Mouse (Mus musculus): ENCODE data around the gene Jak3.

Gene Jak3

DNA sequence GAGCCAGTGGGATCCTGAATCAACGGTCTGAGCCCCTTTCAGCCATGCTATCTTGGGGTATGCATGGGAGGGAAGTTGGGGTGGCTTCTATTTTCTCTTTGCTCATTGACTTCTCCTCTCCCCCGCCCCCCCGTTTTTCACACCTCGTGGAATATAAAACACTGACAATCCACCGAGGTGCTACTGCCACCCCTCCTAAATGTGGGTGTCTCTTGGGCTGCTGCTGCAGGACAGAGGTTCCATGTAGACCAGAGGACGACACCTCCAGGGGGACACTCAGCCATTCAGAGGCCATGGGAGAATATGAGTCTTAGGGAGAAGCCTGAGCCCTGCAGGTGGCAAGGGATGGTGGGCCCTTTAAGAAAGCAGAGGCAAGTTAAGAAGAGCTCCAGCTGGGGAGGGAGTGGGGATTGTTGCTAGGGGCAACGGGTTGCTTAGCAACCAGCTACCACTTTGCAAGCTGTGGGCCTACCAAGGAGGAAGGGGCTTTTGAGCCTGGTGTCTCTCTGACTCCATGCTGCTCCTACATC, 43.9 kb downstream of the Jak3 start:
- TF ChIP-seq GATA4 (IDR thresholded peaks at IDR 0.05; ENCODE audit: insufficient replicate concordance, low read length), result no peak

DNA sequence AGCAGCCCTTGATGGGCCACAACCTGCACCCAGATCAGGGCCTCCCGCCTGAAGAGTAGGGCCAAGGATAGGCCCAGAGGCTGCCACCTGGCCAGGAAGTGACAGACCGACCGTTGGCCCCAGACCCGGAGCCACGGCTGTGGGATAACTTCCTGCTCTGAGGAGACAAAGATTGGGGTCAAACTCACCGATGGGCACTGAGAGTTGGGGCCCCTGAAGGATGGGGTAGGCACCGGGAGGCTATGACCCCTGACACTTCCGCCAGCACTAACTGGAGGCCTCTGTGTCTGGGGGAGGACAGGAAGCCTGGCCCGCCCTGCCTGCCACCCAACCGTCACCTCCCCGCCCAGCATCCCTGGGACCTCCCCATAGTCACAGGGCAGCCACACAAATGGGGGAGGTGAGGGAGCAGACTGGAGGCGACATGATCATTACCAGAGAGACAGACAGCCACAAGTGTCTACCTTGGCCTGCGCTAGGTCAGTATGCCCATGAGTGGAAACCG, 47.0 kb downstream of the Jak3 start:
- no peak for TF ChIP-seq GATA4 (IDR thresholded peaks at IDR 0.05; ENCODE audit: insufficient replicate concordance, low read length)

DNA sequence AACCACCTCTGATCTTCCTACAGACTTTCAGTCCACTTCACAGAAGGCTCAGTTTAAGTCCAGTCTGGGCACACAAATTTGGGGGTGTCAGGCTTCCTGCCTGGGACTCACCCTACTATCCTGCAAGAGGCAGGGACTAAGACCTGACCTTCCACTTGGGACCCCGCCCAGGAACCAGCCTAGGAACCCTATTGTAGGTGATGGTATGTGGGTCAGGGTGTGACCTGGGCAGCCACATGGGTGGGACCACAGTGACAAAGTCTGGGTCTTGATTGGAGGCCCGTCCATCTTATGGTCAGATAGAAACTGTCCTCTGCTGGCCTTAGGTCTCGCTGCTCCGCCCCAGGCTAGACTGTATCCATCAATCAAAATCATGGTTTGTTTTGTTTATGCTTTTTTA, 48.3 kb downstream of the Jak3 start:
- no peak for TF ChIP-seq GATA4 (IDR thresholded peaks at IDR 0.05; ENCODE audit: insufficient replicate concordance, low read length)

DNA sequence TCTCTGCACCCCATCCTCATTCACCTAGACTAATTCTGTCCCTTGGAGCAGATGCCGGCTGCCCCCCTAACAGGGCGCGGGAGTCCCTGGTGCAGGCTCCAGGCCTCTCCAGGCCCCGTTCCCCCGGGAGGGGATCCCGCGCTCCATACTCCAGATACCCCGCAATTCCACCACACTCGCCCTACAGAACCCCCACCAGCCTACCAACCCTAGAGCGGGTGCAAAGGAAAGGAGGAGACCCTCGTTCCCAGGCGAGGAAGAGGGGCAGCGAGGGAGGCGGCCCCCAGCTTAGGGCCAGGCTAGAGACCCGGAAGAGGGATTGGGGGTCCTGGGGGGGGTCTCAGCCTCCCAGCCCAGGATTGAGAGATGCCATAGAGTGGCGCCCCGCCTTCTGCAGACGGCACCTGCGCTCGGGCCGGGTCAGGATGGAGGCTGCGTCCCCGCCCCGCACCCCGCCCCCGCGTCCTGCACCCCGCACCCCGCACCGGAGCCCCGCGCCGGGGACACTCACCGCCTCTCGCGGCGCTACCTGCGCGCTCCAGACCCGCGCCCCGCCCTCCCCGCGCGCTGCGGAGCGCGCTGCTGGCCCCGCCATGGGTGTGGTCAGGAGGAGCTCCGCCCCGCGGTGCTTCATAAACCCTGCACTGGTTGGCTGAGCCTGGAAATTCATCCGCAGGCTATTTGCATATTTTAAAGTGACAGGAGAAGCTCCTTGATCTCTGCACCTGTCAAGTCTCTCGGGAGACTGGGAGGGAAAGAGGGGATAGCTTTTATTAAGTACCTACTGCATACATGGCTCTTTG, 49.2 kb downstream of the Jak3 start, which contains the start of gene Fcho1:
Gene Fcho1, minus strand, starts transcription at position 595 of the 803 bp plus-strand sequence.
- TF ChIP-seq GATA4 (IDR thresholded peaks at IDR 0.05; ENCODE audit: insufficient replicate concordance, low read length), result no peak

DNA sequence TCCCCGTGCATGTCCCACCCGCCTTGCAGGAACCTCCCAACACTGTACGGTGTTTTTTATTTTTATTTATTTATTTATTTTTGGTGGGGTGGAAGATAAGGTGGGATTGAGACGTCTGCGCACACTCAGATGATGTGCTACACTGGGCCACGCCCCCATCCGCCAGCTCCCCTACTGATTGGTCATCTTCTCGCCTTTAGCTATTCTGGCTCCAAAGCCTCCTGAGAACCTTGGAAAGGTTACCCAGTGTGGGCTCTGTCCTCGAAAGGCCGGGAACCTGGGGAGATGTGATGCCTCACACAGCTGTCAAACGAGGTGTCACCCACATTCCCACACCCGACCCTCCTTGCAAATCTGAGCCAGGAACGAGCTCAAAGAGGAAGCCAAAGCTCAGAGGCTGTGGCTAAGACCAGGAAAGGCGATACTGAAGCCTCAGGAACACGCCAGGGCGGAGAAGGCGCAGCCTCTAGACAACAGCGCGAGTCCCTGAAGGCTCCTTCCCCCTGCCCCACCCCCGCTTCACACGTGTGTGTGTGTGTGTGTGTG, 52.2 kb downstream of the Jak3 start:
- TF ChIP-seq GATA4 (IDR thresholded peaks at IDR 0.05; ENCODE audit: insufficient replicate concordance, low read length), result no peak

DNA sequence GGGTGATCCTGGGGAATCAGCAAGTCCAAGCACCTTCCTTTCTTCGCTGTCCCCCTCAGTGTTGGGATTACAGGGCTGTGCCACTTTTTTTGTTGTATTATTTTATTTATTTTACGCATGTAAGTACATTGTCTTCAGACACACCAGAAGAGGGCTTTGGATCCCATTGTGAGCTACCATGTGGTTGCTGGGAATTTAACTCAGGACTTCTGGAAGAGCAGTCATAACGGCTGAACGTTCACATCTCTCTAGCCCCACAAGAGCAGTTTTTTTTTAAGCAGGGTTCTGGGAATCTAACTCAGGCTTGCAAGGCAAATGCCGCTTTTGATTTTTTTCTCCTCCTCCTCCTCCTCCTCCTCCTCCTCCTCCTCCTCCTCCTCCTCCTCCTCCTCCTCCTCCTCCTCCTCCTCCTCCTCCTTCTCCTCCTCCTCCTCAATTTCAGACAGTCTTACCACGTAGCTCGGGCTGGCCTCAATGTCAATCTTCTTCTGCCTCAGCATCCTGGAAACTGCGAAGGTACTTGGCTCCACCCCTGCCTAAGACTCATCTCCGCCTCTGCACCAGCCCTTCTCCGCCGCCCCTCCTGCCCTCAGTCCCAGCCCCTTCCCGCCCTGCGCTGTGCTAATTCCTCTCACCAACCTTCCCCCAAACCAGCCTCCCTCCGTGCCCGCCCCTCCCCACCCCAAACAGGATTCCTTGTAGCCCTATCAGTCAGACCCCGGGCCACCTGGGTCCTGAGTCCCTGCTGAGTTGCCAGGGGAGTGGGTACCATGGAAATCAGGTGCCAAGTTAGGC, 52.9 kb downstream of the Jak3 start:
- TF ChIP-seq GATA4 (IDR thresholded peaks at IDR 0.05; ENCODE audit: insufficient replicate concordance, low read length), result no peak

DNA sequence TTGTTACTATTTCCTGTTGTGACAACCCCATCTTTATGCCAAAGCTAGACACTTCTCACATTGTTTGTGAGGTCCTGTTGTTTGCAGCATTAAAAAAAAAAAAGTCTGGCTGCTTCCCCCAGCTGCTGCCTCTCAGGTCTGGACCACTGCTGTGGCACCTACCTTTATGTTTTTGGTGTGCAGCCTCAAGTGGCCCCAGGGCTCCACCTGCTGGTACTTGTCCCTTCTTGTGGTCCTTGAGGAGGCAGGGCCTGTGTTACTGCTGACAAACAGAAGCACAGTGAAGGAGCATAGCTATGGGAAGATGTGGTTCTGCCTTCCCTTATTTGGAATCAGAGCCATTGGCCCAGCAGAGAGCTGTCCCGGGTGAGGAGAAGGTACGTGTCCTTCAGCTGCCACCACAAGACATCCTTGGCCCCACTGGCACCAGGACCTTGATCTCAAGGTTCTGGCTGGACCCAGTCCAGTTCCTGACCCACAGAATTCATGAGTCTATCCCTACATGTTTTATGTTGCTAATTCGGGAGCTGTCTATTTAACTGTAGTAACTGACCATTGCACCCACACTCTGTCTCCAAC, 55.6 kb downstream of the Jak3 start:
- no peak for TF ChIP-seq GATA4 (IDR thresholded peaks at IDR 0.05; ENCODE audit: insufficient replicate concordance, low read length)

Measured in liver, adult (tissue).